Mouse (Mus musculus) limb, embryonic 13.5 days (tissue): ENCODE measurements at regions not wholly inside any gene's neighbourhood (a gene's known extent, or its start where the extent isn't known, plus 50 kb on each side); places are given as distances from the start of the nearest gene placed in this dataset.
A peak's percentile ranks its signal among the peaks of the same experiment; 100 is the strongest.

Experiments
- ATAC-seq: fragments of 200-750 bp; cut with Nextera tagmentation; 2 replicates; pipeline ENCODE4 v1.8.0; 2017; ENCODE audit warnings: low read depth, moderate number of reproducible peaks, moderate TSS enrichment; ENCODE audit not compliant: low FRiP score
- H3K27ac ChIP-seq: fragments of 300-500 bp; sonication (generic); 2 replicates; pipeline ENCODE4 v1.5.1; 2015; ENCODE audit warnings: inconsistent platforms, mild to moderate bottlenecking, moderate library complexity
- H3K27me3 ChIP-seq: fragments of 300-500 bp; sonication (generic); 2 replicates; pipeline ENCODE4 v1.6.1; 2015; ENCODE audit warnings: mild to moderate bottlenecking, inconsistent platforms
- H3K36me3 ChIP-seq: fragments of 300-500 bp; sonication (generic); 2 replicates; pipeline ENCODE4 v1.6.1; 2015; ENCODE audit warnings: inconsistent platforms, mild to moderate bottlenecking, moderate library complexity
- H3K4me1 ChIP-seq: fragments of 300-500 bp; sonication (generic); 2 replicates; pipeline ENCODE4 v1.6.1; 2015; ENCODE audit warnings: inconsistent platforms
- H3K4me2 ChIP-seq: fragments of 300-500 bp; sonication (generic); replicated peaks from 2 replicates; pipeline ENCODE4 v1.6.1; 2015; ENCODE audit warnings: inconsistent platforms, mild to moderate bottlenecking, moderate library complexity
- H3K4me3 ChIP-seq: fragments of 300-500 bp; sonication (generic); 2 replicates; pipeline ENCODE4 v1.5.1; 2015; ENCODE audit warnings: moderate library complexity, mild to moderate bottlenecking, inconsistent platforms
- H3K9ac ChIP-seq: fragments of 300-500 bp; sonication (generic); 2 replicates; pipeline ENCODE4 v1.6.1; 2015; ENCODE audit warnings: mild to moderate bottlenecking, inconsistent platforms
- H3K9me3 ChIP-seq: fragments of 300-500 bp; sonication (generic); 2 replicates; pipeline ENCODE4 v1.6.1; 2016; ENCODE audit warnings: inconsistent platforms
- WGBS: fragments of 180-500 bp; shearing (Covaris S2); methylation state at CpG from one replicate; pipeline ENCODE4 v1.1.7; 2015; 5-methylcytosine and 5-hydroxymethylcytosine counted together

DNA sequence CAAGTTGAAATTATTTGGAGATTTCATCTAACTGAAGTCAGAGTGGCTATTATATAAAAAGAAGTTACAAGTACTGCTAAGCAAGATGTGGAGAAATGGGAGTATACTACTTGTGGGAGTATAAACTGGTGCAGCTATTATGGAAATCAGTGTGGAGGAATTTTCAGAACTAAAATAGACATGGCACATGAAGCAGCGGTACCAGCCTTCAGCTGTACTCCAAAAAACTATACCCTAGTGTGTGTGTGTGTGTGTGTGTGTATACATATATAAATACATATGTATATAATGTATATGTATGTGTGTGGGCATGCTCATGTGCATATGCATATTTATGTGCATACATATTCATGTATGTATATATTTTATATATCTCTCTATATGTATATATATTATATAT, 2112.6 kb downstream of the 9330182O14Rik start:
- Histone ChIP-seq H3K36me3 (no peaks in the 10 kb centered on the region), H3K9me3 (0 out of 2 replicates have a peak, but pooled peaks cover 6% of the 10 kb centered on the region), H3K9ac (no peak overlapping the region), H3K27me3 (no peaks in the 10 kb centered on the region), H3K4me2 (no peak overlapping the region), H3K4me3 (no peak overlapping the region), H3K27ac (no peak overlapping the region), H3K4me1 (no peaks in the 10 kb centered on the region)
- ATAC-seq = no peak
- 87% methylated on average over 1 of the region's 1 CpGs for WGBS

DNA sequence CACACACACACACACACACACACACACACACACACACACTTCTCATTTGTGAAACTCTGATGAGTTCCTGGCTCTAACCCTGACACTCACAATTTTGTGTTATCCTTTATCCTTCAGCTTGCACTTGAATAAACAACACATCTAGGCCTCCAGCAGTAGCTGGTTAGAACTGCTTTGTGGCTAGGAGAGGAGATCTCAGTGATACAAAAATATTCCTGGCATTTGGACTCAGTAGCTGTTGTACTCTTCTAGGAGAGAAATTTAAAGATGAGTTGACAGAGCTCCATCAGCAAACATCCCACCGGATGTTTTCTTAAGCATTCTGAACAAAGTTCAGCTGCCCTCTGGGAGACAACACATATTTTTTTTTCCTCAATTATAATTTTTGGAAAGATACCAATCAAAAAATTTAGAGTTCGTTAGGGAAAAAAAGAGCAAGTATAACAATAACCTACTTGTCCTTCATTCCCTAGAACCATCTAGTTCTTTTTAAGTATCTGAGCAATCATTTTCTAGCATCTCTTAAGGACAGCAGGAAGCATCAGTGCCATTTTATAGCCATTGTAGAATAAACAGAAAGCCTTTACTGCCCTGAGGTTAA, 2118.7 kb downstream of the 9330182O14Rik start:
- Histone ChIP-seq H3K4me3 (no peak overlapping the region), H3K4me1 (no peaks in the 10 kb centered on the region), H3K9me3 (no peaks in the 10 kb centered on the region), H3K4me2 (no peak overlapping the region), H3K27me3 (no peaks in the 10 kb centered on the region), H3K27ac (no peak overlapping the region), H3K9ac (no peak overlapping the region), H3K36me3 (no peaks in the 10 kb centered on the region)
- ATAC-seq = no peak
- WGBS = 75% methylated on average over 2 of the region's 2 CpGs

DNA sequence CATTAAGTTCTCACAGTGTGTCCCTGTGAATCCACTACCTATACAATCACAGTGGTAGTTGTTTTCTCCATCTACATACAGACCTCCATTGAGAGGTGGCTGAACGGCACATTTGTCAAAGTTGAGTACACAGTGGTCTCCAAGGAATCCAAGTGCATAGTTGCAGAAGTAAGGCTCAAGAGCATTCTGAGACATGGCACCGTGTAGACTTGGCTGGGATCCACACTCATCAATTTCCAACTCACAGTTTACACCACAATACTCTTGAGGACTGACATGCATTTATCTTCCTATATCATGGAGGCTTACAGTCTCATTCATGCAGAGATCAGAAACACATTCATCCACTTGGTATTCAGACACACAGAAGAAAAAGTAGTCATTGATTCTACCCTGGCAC, 2122.2 kb downstream of the 9330182O14Rik start:
- Histone ChIP-seq H3K9ac (no peak overlapping the region), H3K9me3 (no peaks in the 10 kb centered on the region), H3K4me1 (no peaks in the 10 kb centered on the region), H3K4me3 (no peak overlapping the region), H3K4me2 (no peak overlapping the region), H3K27ac (no peak overlapping the region), H3K27me3 (no peaks in the 10 kb centered on the region), H3K36me3 (no peaks in the 10 kb centered on the region)
- no peak for ATAC-seq
- 81% methylated on average over 2 of the region's 2 CpGs for WGBS

DNA sequence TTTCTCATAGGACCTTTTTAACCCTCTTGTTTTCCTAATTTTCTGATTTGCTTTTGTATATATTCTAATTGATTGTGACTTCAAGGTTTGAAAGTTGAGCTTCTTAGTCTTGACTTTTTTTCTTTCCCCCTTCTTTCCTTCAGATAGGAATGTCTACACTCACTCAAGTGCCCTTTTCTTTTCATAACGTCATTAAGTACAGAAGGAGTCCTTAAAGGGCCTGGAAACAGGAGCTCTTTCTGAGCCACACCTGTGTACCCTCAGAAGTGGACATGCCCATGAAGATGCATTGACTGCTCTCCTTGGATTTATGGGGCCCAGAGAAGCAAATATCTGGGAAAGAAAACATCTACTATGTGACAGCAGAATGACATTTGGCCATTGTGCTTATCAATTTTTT, 2141.0 kb downstream of the 9330182O14Rik start:
- no peak for ATAC-seq
- Histone ChIP-seq H3K4me1 (no peaks in the 10 kb centered on the region), H3K27ac (no peak overlapping the region), H3K27me3 (no peaks in the 10 kb centered on the region), H3K4me2 (no peak overlapping the region), H3K4me3 (no peak overlapping the region), H3K9ac (no peak overlapping the region), H3K9me3 (no peaks in the 10 kb centered on the region), H3K36me3 (no peaks in the 10 kb centered on the region)
- 58% methylated on average over 1 of the region's 1 CpGs for WGBS

DNA sequence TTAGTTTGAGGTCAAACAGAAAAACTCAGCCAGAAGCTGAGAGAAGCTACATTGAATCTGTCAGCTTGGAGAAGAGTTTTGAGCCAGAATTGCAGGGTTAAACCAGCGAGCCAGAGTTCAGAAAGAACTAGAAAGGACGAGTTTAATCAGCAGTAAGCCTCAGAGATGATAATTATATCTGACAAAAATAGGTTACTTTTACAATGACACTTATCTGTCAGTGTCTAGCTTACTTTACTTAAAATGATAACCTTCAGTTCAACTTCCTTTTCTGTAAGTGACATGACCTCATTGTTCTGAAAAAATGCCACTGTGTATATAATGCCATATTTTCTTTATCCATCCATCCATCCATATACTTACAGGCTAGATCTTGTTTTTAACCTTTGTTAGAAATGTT, 2143.1 kb downstream of the 9330182O14Rik start:
- Histone ChIP-seq H3K4me2 (no peak overlapping the region), H3K36me3 (no peaks in the 10 kb centered on the region), H3K4me3 (no peak overlapping the region), H3K4me1 (no peaks in the 10 kb centered on the region), H3K27me3 (no peaks in the 10 kb centered on the region), H3K9me3 (no peaks in the 10 kb centered on the region), H3K9ac (no peak overlapping the region), H3K27ac (no peak overlapping the region)
- no peak for ATAC-seq
- 76% methylated on average over 2 of the region's 2 CpGs for WGBS

DNA sequence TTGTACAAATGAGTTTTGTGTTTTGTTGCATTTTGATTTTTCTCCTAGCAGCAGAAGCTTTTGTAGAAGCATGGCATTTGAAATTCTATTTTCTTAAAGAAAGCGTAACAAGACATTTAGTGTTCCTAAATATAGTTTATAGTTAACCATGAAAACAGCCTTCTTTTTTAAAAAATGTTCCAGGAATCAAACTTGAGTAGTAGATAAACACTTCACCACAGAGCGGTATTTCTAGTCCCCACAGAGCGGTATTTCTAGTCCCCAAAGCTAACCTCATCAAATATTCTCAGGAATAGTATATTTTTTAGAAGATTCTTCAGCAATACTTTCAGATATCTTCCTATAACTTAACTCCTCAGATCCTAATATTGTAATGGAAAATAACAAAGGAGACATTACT, 2146.6 kb downstream of the 9330182O14Rik start:
- no peak for ATAC-seq
- WGBS = 90% methylated on average over 3 of the region's 3 CpGs

DNA sequence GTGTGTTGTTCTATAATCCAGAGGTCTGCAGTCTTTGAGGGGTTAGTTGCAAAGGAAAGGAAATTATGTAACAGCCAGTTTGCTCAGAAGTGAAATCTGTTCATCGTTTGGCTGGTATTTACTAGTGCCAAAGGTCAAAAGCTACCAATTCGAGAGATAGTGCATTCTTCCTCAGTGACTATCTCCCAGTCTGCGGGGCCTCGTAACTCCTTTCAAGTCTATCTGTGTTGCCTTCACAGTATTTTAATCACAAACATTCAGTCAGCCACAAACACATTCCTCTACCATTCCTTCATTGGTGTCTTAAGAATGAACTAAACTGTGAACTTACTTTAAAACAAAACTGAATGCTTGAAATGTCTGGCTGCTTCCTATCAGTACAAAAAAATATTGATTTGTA, 2162.2 kb downstream of the 9330182O14Rik start:
- WGBS = 15% methylated on average over 4 of the region's 4 CpGs
- Histone ChIP-seq H3K27ac (no peak overlapping the region), H3K36me3 (no peaks in the 10 kb centered on the region), H3K4me2 (no peak overlapping the region), H3K9me3 (no peaks in the 10 kb centered on the region), H3K27me3 (no peaks in the 10 kb centered on the region), H3K9ac (no peak overlapping the region), H3K4me3 (no peak overlapping the region), H3K4me1 (no peaks in the 10 kb centered on the region)
- no peak for ATAC-seq

More for the DNA sequence above, 2146.6 kb downstream of the 9330182O14Rik start:
- Histone ChIP-seq H3K27ac (no peak overlapping the region), H3K4me3 (no peak overlapping the region), H3K9ac (no peak overlapping the region), H3K4me1 (no peaks in the 10 kb centered on the region), H3K27me3 (no peaks in the 10 kb centered on the region), H3K4me2 (no peak overlapping the region), H3K9me3 (no peaks in the 10 kb centered on the region), H3K36me3 (no peaks in the 10 kb centered on the region)

DNA sequence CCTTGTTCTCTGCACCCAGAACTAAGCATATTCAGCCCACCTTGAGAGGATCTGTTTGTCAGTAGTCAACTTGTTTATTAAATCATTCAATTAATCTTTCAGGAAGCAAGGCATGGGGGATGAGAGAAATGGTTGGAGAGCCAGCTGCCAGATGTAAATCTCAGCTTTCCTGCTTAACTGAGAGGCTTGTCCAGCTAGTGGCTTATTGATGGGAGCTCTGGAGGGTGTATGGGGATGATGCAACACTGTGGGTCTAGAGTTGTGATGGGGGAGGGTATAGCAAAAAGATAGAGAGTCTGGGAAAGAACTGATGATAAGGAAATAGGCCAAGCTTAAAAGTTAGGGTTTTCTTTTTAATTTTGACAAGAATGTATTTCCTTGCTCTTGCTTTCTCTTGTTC, 2163.3 kb downstream of the 9330182O14Rik start:
- Histone ChIP-seq H3K27ac (no peak overlapping the region), H3K4me2 (no peak overlapping the region), H3K27me3 (no peaks in the 10 kb centered on the region), H3K9ac (no peak overlapping the region), H3K4me1 (no peaks in the 10 kb centered on the region), H3K4me3 (no peak overlapping the region), H3K9me3 (no peaks in the 10 kb centered on the region), H3K36me3 (no peaks in the 10 kb centered on the region)
- no peak for ATAC-seq

DNA sequence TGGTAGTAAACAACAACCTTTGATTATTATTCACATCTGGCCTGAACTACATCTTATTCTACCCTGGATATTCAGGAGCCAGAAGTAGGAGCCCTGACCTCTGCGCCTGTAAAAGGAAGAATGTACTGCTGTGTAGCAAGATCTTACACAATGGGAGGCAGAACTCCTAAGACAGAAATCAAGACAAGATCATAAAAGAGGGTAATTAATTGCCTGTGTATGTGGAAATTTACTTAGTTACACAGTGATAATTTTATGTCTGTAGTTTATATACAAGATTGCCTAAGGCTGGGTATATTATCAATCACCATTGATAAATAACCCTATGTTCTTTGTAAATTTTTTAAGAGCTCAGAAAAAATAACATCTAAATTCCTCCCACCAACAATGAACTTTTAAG, 2167.8 kb downstream of the 9330182O14Rik start:
- no peak overlapping the region for H3K4me2 ChIP-seq
- H3K9me3 ChIP-seq = no peaks in the 10 kb centered on the region
- no peaks in the 10 kb centered on the region for H3K27me3 ChIP-seq
- no peaks in the 10 kb centered on the region for H3K36me3 ChIP-seq
- no peak overlapping the region for H3K27ac ChIP-seq
- peaks cover 7% of the 10 kb centered on the region for H3K4me1 ChIP-seq
- WGBS = 50% methylated on average over 1 of the region's 1 CpGs
- no peak overlapping the region for H3K9ac ChIP-seq
- no peak overlapping the region for H3K4me3 ChIP-seq
- ATAC-seq = no peak

DNA sequence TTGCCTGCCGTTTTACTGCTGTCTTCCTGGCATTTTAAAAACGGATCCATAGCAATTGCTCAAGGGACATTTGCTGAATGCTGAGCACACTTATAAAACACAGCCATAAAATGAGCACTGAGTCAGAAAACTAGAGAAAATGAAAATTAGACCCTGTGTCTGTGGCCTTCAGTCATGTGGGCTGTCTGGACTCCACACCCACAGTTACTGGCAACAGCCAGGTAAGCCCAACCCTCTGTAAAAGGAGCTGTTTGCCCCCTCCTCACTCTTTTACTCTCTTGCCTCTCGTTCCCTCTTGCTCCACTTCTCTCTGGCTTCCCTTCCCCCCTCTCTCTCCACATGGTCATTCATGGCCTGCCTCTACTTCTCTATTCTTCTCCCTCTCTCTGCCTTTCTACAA, 2169.9 kb downstream of the 9330182O14Rik start:
- ATAC-seq = peak; percentile 40; the same call in 1 of the 2 replicates
- Histone ChIP-seq H3K4me1 (peaks cover 7% of the 10 kb centered on the region), H3K9ac (no peak overlapping the region), H3K4me3 (no peak overlapping the region), H3K9me3 (no peaks in the 10 kb centered on the region), H3K36me3 (no peaks in the 10 kb centered on the region), H3K27ac (no peak overlapping the region; the same call in 1 of the 2 replicates), H3K4me2 (no peak overlapping the region), H3K27me3 (no peaks in the 10 kb centered on the region)
- 23% methylated on average over 3 of the region's 3 CpGs for WGBS

DNA sequence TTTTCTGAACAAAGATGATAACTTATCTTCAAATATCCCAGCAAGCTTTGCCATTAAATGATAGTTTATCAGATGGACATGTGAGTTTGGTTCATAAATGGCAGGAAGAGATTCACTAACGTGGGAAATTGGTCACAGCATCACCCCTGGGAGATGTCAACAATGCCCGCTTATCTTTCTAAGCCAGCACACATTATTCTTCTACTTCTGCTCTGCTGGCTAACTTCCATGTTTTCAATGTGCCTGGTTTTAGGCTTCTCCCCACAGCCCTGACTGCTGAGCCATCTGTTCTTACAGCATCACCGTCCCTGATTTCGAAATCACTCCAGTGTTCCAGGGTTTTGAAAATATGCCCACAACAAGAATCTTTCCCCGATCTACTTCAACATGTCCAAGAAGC, 2175.4 kb downstream of the 9330182O14Rik start:
- Histone ChIP-seq H3K36me3 (no peaks in the 10 kb centered on the region), H3K4me3 (no peak overlapping the region), H3K4me1 (peaks cover under 1% of the 10 kb centered on the region; the same call in 1 of the 2 replicates), H3K9ac (no peak overlapping the region), H3K27me3 (no peaks in the 10 kb centered on the region), H3K9me3 (no peaks in the 10 kb centered on the region), H3K27ac (no peak overlapping the region), H3K4me2 (no peak overlapping the region)
- WGBS = 71% methylated on average over 5 of the region's 5 CpGs
- ATAC-seq = no peak

DNA sequence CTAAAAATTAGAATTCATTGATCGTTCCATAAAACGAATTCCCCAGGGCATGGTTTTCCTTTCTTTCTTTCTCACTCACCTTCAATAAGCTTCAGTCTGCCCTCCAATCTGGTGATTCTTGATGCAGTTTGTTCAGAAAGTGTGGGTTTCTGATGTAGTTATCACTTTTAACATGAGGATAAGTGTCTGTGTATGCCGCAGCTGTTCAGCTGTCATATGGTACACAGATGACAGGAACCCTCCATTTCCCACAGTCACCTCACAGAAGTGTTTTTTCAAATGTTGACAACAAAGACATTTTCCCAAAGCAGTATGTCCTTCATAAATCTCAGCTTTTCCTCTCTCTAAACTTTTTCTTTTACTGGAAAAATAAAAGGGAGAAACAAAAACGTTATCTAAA, 2177.0 kb downstream of the 9330182O14Rik start:
- Histone ChIP-seq H3K4me2 (no peak overlapping the region), H3K36me3 (no peaks in the 10 kb centered on the region), H3K9ac (no peak overlapping the region), H3K9me3 (no peaks in the 10 kb centered on the region), H3K4me3 (no peak overlapping the region), H3K4me1 (no peaks in the 10 kb centered on the region), H3K27ac (no peak overlapping the region), H3K27me3 (no peaks in the 10 kb centered on the region)
- no peak for ATAC-seq
- 50% methylated on average over 4 of the region's 4 CpGs for WGBS

DNA sequence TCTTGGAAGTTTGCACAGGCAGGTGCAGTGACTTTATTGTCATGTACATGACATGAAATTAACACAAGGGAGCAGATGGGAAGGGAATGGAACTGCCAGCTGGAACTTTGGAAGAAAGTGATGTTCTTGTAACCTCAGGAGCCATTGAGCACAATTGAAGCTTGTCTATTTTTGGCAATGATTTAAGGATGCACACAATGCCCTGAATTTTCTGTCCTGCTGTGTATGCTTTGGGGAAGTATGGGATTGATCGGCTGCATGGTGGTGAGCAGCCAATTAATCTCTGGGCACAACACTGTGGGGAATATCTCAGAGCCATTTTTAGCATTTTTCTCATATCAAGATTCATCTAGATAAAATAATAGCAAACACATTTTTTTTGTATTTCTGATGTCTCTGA, 2186.2 kb downstream of the 9330182O14Rik start:
- no peak overlapping the region for H3K4me2 ChIP-seq
- WGBS = 90% methylated on average over 1 of the region's 1 CpGs
- H3K27ac ChIP-seq = no peak overlapping the region
- no peaks in the 10 kb centered on the region for H3K36me3 ChIP-seq
- no peaks in the 10 kb centered on the region for H3K27me3 ChIP-seq
- ATAC-seq = no peak
- H3K9me3 ChIP-seq = no peaks in the 10 kb centered on the region
- 0 out of 2 replicates have a peak, but pooled peaks cover 1% of the 10 kb centered on the region for H3K4me1 ChIP-seq
- H3K9ac ChIP-seq = no peak overlapping the region
- no peak overlapping the region for H3K4me3 ChIP-seq
